ENCODE assay signal across 8 mouse cellular contexts in the genomic region with DNA sequence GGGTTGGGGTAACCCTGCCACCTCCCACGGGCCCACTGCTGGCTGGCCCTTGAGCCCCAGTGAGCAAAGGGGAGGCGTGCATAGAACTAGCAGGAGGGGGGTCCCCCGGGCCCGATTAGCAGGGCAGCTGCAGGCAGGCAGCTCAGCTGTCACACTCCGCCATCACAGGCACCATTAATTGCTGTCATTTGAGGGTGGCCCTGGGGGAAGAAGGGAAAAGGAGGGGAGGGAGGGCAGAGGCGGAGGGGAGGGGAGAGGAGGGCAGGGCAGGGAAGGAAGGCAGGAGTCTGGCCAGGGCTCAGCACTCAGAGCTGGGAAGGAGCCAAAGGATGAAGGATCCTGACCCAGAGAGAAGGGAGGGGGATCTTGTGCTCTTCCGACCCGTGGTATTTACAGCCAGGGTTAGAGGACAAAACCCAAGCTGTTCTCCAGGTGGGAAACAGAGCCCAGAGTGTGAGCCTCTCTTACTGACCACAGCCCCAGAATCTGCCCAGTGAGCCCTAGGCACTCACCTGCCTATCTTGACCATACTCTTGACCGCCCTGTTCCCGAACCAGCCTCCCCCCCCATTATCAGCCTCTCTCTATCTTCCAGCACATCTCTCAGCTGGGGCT. TPM values are rescaled to one million over a fixed set of nuclear protein-coding genes. Genes with fewer than 3 reads are reported as not detected.
DNase-seq lines count a peak whose midpoint lies in the region; ATAC-seq lines count a peak whose summit lies in the region.

No protein-coding gene starts in this region.

- H3K36me3 ChIP-seq in embryonic facial prominence, embryonic 11.5 days (replicated peaks; ENCODE audit: control insufficient read depth, insufficient read depth, low read depth, low read length): no peaks in the 10 kb centered on the region
- H3K36me3 ChIP-seq in hindbrain, embryonic 16.5 days (ENCODE audit: control insufficient read depth, insufficient read depth, low read length): no peaks in the 10 kb centered on the region
- no peaks in the 10 kb centered on the region for H3K36me3 ChIP-seq in midbrain, embryonic 11.5 days (ENCODE audit: control insufficient read depth, insufficient read depth, low read length)

- peaks cover 25% of the 10 kb centered on the region for H3K4me1 ChIP-seq in embryonic facial prominence, embryonic 11.5 days (ENCODE audit: control insufficient read depth, insufficient read depth, low read length)
- peaks cover 85% of the 10 kb centered on the region for H3K4me1 ChIP-seq in hindbrain, embryonic 16.5 days (ENCODE audit: control insufficient read depth, insufficient read depth, low read depth, low read length)
- peaks cover 50% of the 10 kb centered on the region for H3K4me1 ChIP-seq in midbrain, embryonic 11.5 days (ENCODE audit: control insufficient read depth, insufficient read depth, low read length)

- H3K4me2 ChIP-seq in embryonic facial prominence, embryonic 11.5 days (ENCODE audit: low read depth, low read length): peak overlapping the region; percentile 34; the same call in 1 of the 2 replicates
- H3K4me2 ChIP-seq in hindbrain, embryonic 16.5 days (ENCODE audit: low read length): peak overlapping the region; percentile 21
- H3K4me2 ChIP-seq in midbrain, embryonic 11.5 days: peak overlapping the region; percentile 1; the same call in 1 of the 2 replicates

- WGBS in embryonic facial prominence, embryonic 11.5 days: 15% methylated on average over 10 of the region's 10 CpGs
- WGBS in hindbrain, embryonic 16.5 days: 9% methylated on average over 10 of the region's 10 CpGs
- whole genome bisulfite sequencing in midbrain, embryonic 11.5 days: 30% methylated on average over 9 of the region's 10 CpGs

- H3K4me3 ChIP-seq in embryonic facial prominence, embryonic 11.5 days (ENCODE audit: low read depth, low read length): no peak overlapping the region
- no peak overlapping the region for H3K4me3 ChIP-seq in hindbrain, embryonic 16.5 days (ENCODE audit: low read length)
- H3K4me3 ChIP-seq in midbrain, embryonic 11.5 days (ENCODE audit: low read depth, low read length): no peak overlapping the region

- peak; percentile 96 for DNase-seq in heart, adult 11 months
- DNase-seq in heart, postnatal 25 days (ENCODE audit: low spot score): no peak
- peak; percentile 63 for DNase-seq in embryonic facial prominence, embryonic 11.5 days (ENCODE audit: low spot score)
- peak; percentile 93 for DNase-seq in midbrain, embryonic 11.5 days (ENCODE audit: low spot score, missing footprints)
- DNase-seq in right cerebral cortex, postnatal 4 days: no peak
- no peak for DNase-seq in ovary, postnatal 10 days (ENCODE audit: low spot score)
- no peak for DNase-seq in layer of hippocampus, adult 9-10 months (ENCODE audit: low spot score)

- ATAC-seq in embryonic facial prominence, embryonic 11.5 days (replicated peaks; ENCODE audit: insufficient number of reproducible peaks, low FRiP score, low TSS enrichment, low read depth): peak; percentile 56
- peak; percentile 10; the same call in 1 of the 2 replicates for ATAC-seq in hindbrain, embryonic 16.5 days
- ATAC-seq in midbrain, embryonic 11.5 days (ENCODE audit: low FRiP score): peak; percentile 78

- H3K9ac ChIP-seq in embryonic facial prominence, embryonic 11.5 days (replicated peaks; ENCODE audit: low read length): 0 out of 2 replicates have a peak overlapping the region, but pooled peaks have one; percentile 50
- H3K9ac ChIP-seq in hindbrain, embryonic 16.5 days (ENCODE audit: low read depth, low read length): peak overlapping the region; percentile 7
- peak overlapping the region; percentile 29; the same call in 1 of the 2 replicates for H3K9ac ChIP-seq in midbrain, embryonic 11.5 days (ENCODE audit: low read length)

- intact Hi-C loops in heart, postnatal 25 days (cut with DNase I): no loop called here

- no peaks in the 10 kb centered on the region for H3K9me3 ChIP-seq in embryonic facial prominence, embryonic 11.5 days (replicated peaks; ENCODE audit: control insufficient read depth, low read length)
- H3K9me3 ChIP-seq in hindbrain, embryonic 16.5 days (ENCODE audit: control insufficient read depth, low read length): no peaks in the 10 kb centered on the region
- H3K9me3 ChIP-seq in midbrain, embryonic 11.5 days (ENCODE audit: control insufficient read depth, low read length): no peaks in the 10 kb centered on the region

- H3K27me3 ChIP-seq in embryonic facial prominence, embryonic 11.5 days (ENCODE audit: control insufficient read depth, insufficient read depth, low read length): no peaks in the 10 kb centered on the region
- no peaks in the 10 kb centered on the region for H3K27me3 ChIP-seq in hindbrain, embryonic 16.5 days (replicated peaks; ENCODE audit: control insufficient read depth, insufficient read depth, low read length)
- no peaks in the 10 kb centered on the region for H3K27me3 ChIP-seq in midbrain, embryonic 11.5 days (ENCODE audit: control insufficient read depth, insufficient read depth, low read length)

- peak overlapping the region; percentile 81 for H3K27ac ChIP-seq in embryonic facial prominence, embryonic 11.5 days (replicated peaks; ENCODE audit: low read depth, low read length)
- peak overlapping the region; percentile 90 for H3K27ac ChIP-seq in hindbrain, embryonic 16.5 days (ENCODE audit: low read depth, low read length)
- H3K27ac ChIP-seq in midbrain, embryonic 11.5 days (ENCODE audit: low read depth, low read length): peak overlapping the region; percentile 84

RNA-seq across cellular contexts. Expression of a gene that starts 28.0 kb away (rescaled TPM):
- 10 to 100 TPM; 67.8 to 89.5 TPM for total RNA-seq in heart, postnatal 25 days (2021)
- 12.4 and 15.0 TPM in 2 replicates for polyA plus RNA-seq in embryonic facial prominence, embryonic 11.5 days (2014; fragmentation: Nextera tagmentation; extraction: Ambion mirVana)
- 23.3 and 26.2 TPM in 2 replicates for polyA plus RNA-seq in hindbrain, embryonic 16.5 days (2015; fragmentation: Nextera tagmentation; extraction: Ambion mirVana)
- polyA plus RNA-seq in midbrain, embryonic 11.5 days (2014; fragmentation: Nextera tagmentation; extraction: Ambion mirVana): 13.4 and 14.7 TPM in 2 replicates

Comparison
In these comparisons a context has a peak if more than half of its experiments do, and no peak if none do; other contexts are left out.
1. DNase-seq: peak in heart, adult 11 months (single experiment), embryonic facial prominence, embryonic 11.5 days (single experiment) and midbrain, embryonic 11.5 days (single experiment); none in heart, postnatal 25 days (single experiment), right cerebral cortex, postnatal 4 days (single experiment), ovary, postnatal 10 days (single experiment) and layer of hippocampus, adult 9-10 months (single experiment).
2. ATAC-seq: peak in every context shown above with its lines; median percentile 78 in midbrain, embryonic 11.5 days; 56 in embryonic facial prominence, embryonic 11.5 days; 10 in hindbrain, embryonic 16.5 days.
3. Peak in every context shown above with its lines, with median percentiles within 50 percentile points of each other: H3K27ac ChIP-seq, H3K4me2 ChIP-seq and H3K9ac ChIP-seq.